Mouse (Mus musculus) adrenal gland, adult 18-20 months (tissue): Measurements from ENCODE around the gene Rgs21. TPM values are rescaled to one million over a fixed set of nuclear protein-coding genes. Genes with fewer than 3 reads are reported as not detected.

Source experiments
- DNase-seq, 2 experiments: peaks; one replicate each; pipeline ENCODE4 v3.0.0; 2021 to 2022; ENCODE audit warnings: low spot score in 2 of 2
- long read RNA-seq, 2 experiments: library from polyadenylated mRNA; stranded (forward); transcript quantifications; one replicate each; pipeline ENCODE4 v2.0.0; 2021
- total RNA-seq, 2 experiments: library from RNA; stranded (reverse); gene quantifications; 1 replicate in 1 of 2; 2 replicates in 1 of 2; pipeline ENCODE4 v1.2.3; 2021

Rgs21 gene
- total RNA-seq, result not detected
- long read RNA-seq, experiment 1, result 0 reads
- long read RNA-seq, experiment 2, result 0 reads

DNA sequence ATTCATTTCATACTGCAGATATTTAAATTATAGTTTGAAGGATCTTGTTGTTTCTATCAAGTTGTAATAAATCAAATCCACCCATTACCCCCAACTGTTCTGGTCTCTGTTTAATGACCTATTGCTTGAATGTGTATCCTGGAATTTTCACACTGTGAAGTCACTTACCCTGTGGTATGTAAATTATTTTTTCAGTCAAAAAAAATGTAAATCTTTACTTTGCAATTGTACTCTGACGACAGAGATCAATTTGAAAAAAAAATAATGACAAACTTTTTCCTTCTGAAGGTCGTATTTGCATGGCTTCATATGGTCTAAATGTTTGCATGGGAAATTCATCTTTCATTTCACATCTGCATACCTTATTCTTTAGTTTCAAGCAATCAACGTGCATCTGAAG is at the start of gene Rgs21:
Gene Rgs21 (minus strand): TSS at position 101 of the 400 bp plus-strand sequence.
- DNase-seq, result no peak

DNA sequence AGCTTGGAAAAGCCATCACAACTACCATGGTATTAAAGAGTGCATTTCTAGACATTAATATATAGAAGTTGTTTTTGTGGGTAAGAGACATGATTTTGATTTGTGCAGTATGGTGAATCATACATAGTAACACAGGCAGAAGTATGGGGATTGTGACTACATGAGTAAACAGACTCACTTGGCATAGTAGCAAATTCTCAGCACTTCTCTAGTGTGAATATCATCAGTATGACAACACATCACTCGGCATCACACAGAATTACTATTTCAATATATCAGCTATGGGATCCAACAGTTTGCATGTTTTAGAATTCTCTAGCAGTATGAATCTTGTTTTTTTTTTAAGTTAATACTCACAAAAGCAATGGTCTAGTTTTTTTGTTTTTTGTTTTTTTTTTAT is 36.6 kb upstream of the Rgs21 start:
- DNase-seq, result no peak

DNA sequence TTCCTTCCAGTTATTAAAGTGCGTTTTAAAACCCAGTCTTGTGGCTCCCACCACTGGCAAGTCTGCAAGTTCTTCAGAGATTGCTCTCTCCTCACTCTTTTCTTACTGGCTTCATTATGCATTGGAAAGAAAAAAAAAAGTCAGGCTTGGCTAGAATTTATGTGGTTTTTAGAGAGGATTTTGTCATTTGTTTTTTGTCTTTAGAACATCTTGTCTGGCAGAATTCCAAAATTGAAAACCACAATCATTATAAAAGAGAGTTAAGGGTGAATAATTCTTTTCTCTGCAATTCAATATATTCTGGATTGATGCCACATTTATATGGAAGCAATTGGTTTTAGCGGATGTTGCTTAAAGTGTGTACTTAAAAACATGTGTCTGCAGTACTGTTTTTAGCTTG is 35.5 kb upstream of the Rgs21 start:
- no peak for DNase-seq

DNA sequence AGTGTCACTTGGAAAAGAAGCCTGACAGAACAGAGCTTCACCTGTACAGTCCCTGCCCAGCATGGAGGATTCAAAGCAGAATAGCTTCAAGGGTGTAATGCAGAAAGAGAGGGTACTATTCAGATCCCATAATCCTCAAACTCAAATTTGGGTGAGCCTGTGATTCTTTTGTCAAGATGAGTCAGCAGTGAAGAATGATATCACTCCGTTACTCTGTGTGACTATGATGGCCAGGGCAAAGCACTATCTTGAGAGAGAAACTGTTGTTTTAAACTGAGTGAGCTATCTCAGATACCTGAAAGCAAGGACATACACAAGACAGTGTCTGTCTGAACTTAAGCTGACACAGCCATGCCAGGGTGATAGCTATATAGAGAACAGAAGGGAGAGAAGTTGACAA is 11.9 kb upstream of the Rgs21 start:
- DNase-seq, result no peak

DNA sequence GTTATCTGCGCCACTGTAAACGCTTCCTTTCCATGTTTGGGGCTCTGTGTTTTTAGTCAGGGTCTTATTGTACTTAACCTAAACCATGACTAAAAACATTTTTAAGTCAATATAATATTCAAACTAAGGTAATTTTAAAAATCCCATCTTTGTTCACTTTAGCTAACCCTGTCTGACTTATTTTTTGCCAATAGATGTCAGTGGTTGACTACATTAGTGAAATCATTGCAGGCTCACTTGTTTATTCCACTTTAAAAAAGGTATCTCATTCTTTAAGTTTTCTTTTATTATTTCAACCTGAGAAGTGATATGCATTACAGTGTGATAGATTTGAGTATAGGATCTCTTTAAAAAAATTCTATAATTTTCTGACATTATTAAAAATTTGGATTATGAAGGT is 5.5 kb upstream of the Rgs21 start:
- DNase-seq, result no peak

DNA sequence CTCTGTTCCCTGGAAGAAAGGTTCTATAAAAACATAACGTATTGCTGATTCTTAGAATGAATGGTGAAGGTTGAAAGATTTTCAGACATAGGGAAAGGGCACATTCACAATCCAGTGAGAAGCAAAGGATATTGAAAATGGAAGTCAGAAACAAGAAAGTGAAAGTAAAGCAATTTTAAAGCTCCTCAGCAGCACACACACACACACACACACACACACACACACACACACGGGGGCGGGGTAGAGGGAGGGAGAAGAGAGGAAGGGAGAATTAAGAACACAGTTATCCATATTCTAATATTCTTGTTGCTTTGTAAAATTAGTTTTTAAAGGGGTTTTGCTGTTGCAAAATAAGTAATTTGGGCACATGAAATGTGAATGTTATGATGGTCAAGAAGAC is 2.4 kb upstream of the Rgs21 start:
- DNase-seq, result no peak

DNA sequence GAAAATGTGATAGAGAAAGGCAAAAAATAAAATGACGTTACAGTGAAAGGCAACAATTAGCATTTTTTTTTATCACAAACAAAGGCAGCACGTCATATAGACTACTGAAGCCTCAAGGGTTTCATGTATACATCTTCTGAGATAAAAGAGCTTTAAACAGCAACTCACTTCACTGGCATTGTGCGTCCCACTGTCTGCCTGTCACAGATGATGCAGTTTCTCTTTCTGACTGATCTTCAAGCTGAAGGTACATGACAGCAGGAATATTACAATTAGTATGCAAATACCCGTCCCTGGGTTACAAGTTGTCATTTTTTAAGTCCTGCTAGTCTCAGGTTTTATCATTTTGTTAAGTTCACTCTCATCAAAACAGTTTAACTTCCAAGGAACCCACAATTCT is 22.3 kb downstream of the Rgs21 start:
- DNase-seq, result no peak

DNA sequence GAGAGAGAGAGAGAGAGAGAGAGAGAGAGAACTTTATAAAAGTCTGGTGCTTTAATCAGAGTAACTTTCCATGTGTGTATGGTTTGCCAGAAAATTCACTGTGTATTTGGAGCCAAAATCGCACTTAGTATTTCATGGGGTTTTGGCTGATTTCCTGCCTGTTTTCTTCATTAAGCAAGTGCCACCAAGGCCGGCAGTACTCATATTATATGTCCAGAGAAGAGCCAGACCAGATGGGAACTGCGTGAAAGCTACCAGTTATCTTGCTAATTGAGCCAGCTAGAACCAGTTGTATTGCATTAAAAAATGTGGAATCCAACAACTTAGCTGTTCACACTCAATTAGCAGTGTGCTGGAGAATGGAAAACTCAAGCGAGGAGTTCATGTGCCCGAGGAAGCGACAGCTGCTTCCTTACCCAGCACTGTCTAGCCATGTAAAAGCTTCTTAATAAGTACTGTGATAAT is 22.9 kb downstream of the Rgs21 start:
- DNase-seq, result no peak

DNA sequence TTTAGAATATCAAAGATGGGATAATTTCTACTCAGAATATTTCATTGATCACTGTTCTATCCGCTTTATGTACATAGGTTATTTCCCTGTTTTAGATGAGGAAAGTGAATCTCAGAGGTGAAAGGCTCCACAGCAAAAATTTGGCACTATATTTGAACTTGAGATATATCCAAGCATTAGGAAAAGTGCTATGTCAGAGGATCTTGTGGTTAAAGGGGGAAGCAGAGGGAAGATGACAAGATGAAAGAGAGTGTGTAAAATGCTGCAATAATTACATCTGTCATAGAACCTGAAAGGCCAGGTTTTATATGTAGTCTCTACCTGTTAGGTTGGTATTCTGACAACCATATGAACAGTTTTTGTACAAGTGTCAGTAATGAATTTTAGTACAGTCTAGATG is 35.7 kb downstream of the Rgs21 start:
- no peak for DNase-seq

DNA sequence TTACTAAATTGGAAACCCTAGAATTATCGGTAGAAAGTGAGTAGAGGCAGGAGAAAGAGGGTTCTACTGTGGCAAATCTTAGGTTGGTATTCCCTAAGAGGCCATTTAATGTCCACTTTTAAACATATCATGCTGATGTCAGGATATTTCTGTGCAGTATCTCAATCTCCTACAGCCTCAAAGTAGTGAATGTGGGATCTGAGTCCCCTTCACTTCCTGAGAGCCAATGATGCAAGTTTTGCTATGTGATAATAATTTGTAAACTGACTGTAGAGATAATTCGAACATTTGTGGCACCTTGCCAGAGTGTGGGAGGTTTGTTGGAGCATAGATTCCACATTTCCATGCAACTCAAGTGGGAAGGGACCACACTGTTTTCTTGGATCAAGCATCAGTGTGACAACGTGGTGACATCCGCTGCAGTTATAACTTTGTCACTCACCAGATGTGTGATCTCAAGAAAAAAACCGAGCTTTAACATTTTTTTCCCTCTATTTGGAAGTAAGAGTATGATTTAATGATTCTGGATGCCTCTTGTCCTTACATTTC is 49.5 kb downstream of the Rgs21 start:
- DNase-seq, result no peak

DNA sequence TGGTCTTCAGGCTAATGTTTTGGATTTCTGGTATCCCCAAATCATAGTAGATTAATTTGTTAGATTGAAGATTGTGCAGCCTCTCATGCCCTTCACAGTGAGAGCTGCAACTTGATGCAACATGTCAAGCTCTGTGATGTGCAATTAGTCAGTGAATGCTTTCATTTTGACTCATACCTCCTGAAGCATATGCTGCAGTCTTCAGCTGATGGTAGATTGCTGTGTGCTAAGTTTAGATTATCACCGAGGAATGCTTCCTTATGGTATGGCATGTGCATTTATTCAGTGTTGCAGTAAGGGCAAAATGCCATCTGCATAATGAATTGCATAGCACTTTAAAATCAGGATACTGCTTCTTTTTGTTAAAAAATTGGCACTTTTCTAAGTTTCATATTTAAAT is 65.2 kb downstream of the Rgs21 start:
- DNase-seq, result no peak

DNA sequence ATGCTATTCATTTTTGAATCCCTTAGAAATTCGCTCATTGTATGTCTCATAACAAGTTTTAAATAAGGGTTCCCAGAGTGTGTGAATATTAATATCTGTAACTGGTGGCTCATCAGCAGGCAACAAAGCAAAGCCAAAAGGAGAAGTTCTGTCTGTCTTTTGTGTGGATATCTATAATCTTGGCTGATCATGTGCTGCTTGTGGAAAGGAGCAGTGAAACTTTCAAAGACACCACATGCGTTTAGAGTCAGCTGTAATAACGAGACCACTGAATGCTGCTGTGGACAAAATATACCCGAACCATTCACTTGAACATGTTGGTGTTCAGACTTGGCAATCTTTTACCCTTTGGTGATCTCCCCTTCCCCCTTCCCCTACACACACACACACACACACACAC is 67.0 kb downstream of the Rgs21 start:
- no peak for DNase-seq

DNA sequence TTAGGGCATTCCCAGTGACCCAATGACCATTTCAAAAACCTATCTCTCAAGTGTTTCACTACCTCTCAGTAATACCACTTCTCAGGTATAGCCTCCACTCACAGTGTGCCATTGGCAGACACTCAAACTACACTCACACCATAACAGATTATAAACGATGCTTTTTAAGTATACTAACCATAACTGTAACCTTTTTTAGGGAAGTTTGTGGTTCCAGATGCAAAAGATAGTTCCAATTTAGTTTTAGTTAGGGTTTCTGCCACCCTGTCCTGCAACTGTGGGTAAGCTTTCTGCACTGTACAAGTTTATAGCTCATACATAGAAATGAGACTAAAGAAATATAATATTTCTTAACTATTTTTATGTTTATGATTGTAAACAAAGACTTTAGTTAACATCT is 67.7 kb downstream of the Rgs21 start:
- DNase-seq, result no peak

DNA sequence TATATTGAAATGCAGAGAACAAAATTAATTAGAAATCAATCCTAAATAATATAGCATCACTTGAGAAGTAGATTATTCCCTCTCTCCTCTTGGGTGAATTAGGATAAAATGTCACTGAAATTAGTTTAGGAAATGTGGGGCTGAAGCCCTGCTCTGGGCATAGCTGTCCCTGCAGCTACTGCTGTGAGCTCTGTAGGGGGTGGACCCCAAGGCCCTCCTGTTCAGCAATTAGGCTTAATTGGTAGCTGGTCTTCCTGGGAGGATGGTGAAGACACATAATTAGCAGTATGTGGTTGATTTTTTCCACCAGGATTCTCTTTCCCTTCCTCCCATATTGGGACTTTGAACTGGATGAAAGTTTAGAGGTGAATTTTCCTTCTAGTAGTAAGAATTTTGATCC is 68.7 kb downstream of the Rgs21 start:
- DNase-seq, result no peak

DNA sequence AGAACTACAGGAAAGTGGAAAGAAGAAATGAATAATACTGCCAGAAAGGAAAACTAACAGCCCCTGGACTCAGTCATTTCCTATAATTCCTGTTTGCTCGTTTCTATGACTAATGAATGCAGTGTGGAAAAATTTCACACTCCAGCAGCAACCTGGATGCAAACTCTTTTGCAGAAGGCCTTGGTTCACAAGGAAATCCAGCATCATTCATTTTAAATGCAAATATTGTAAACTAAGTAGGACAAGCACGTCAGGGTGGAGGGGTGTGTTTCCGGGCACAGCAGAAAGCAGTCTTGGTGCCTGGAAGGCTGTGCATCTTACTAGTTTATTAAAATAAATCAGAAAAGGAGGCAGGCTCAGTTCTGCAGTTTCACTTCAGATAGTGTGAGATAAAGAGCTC is 69.4 kb downstream of the Rgs21 start:
- no peak for DNase-seq

DNA sequence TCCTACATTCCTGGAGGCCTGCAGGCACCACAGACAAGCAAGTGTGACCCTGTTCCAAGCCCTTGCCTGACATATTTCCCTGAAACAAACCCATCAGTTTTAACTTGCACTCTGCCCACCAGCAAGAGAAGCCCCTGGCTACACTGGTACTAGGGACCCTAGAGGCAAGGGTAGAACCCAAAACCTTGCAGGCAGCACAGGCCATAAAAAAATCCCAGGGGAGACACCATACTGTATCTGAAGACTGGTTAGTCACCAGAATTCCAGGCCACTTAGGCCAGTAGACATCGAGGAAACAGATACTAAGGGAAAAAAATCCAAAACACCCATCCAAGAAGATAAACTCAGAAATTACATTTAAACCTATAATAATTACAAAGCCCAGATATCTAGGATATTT is 74.1 kb downstream of the Rgs21 start:
- DNase-seq, result no peak

DNA sequence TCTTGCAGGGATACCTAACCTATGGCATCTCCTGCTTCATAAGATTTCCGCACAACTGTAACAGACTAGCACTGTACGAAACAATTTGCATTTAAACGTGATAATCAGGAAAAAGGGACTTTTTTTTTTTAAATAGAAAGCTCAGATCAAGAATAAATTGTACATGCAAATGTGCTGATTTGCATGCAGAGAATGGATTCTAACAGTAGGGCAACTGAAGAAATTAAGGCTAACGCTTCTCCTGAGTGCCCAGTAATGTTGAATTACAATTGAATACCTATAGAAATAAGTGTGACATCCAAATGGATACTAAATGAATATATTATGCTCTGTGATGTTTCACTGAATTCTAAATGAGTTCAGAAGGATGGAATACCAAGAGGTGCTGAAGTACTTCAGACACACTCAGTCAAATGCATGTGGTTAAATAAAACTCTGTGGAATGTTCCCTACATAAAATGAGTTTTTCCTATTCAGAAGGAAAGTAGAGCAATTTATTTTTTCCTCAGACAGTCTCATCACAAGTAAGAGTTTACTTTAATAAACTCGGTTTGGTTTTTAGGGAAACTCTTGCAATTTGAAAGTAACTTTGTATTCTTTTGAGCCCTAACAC is 79.1 kb downstream of the Rgs21 start:
- no peak for DNase-seq

Other genes starting within 250 kb of the Rgs21 start
- gene Rgs18, start 207.8 kb upstream of the Rgs21 start, total RNA-seq, result 1 to 10 TPM in 1 of 2 experiments, under 1 TPM in 1; 0.63 to 1.3 TPM